8 mouse cellular contexts compared by ENCODE assay signal in the genomic region with DNA sequence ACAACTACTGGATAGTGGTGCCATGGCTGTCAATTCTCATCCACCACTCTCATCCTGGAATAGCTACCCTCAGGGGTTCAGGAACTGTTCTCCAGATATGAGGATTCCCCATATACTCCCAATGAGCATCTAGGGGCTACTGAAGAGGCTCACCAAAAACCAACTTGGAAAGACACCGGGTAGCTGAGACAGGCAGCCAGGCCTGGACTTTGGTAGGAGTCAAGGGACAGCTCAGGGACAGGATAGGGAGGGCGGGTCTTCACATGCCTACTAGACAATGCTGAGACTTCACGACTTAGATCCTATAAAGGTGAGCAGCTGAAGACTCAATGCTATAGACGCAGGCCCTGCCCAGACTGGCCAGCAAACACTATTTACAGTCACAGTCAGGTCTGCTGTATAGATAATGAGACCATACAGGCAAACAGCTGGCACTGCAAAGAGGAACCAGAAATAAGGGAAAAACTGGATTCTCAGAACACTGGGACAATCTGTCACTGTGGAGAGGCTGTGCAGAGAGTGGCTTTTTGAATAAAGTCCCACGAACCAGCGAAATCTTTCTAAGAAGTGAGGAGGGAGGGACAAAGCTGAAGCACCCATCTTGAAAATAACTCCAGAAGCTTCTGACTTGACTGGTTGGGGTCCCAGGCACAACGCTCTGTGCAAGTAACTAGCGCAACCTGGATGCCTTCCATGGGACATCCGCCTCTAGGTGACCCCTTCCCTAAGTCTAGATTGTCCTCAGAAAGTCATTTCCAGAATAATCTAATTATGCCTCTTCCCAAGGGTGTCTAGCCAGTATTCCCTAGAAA. TPM values are rescaled to one million over a fixed set of nuclear protein-coding genes. Genes with fewer than 3 reads are reported as not detected.
A peak's percentile ranks its signal among the peaks of the same experiment; 100 is the strongest.
DNase-seq lines count a peak whose midpoint lies in the region; ATAC-seq and TF ChIP-seq lines count a peak whose summit lies in the region.

No protein-coding gene starts in this region.

- H3K4me2 ChIP-seq in forebrain, embryonic 14.5 days (ENCODE audit: low read length): peak overlapping the region; percentile 66
- H3K4me2 ChIP-seq in liver, embryonic 12.5 days: peak overlapping the region; percentile 85

- no peaks in the 10 kb centered on the region for H3K27me3 ChIP-seq in E14TG2a.4 (ENCODE audit: insufficient read depth, low read length)
- no peaks in the 10 kb centered on the region for H3K27me3 ChIP-seq in forebrain, embryonic 14.5 days (replicated peaks; ENCODE audit: control insufficient read depth, insufficient read depth, low read length)
- H3K27me3 ChIP-seq in liver, embryonic 12.5 days (replicated peaks): no peaks in the 10 kb centered on the region

- peak overlapping the region; percentile 99 for H3K27ac ChIP-seq in forebrain, embryonic 14.5 days (ENCODE audit: low read depth, low read length)
- H3K27ac ChIP-seq in liver, embryonic 12.5 days: peak overlapping the region; percentile 100

- H3K9me3 ChIP-seq in E14TG2a.4 (ENCODE audit: low read length): no peaks in the 10 kb centered on the region
- H3K9me3 ChIP-seq in forebrain, embryonic 14.5 days (replicated peaks; ENCODE audit: control insufficient read depth, low read length): no peaks in the 10 kb centered on the region
- no peaks in the 10 kb centered on the region for H3K9me3 ChIP-seq in liver, embryonic 12.5 days (replicated peaks)

- H3K4me1 ChIP-seq in E14TG2a.4 (replicated peaks; ENCODE audit: low read depth, low read length): peaks cover 44% of the 10 kb centered on the region
- peaks cover 8% of the 10 kb centered on the region for H3K4me1 ChIP-seq in forebrain, embryonic 14.5 days (ENCODE audit: control insufficient read depth, insufficient read depth, low read length)
- H3K4me1 ChIP-seq in liver, embryonic 12.5 days: peaks cover 53% of the 10 kb centered on the region

- peak overlapping the region; percentile 87 for H3K4me3 ChIP-seq in E14TG2a.4 (replicated peaks; ENCODE audit: low read length)
- H3K4me3 ChIP-seq in forebrain, embryonic 14.5 days (ENCODE audit: low read depth, low read length): peak overlapping the region; percentile 65
- H3K4me3 ChIP-seq in liver, embryonic 12.5 days: peak overlapping the region; percentile 83

- no peak for ATAC-seq in forebrain, embryonic 14.5 days
- ATAC-seq in liver, embryonic 12.5 days: peak; percentile 1
- no peak; the same call in 1 of the 2 replicates for ATAC-seq in erythroid progenitor cell, adult 5-6 weeks (replicated peaks; ENCODE audit: low FRiP score, poor library complexity, severe bottlenecking)

- 61% methylated on average over 9 of the region's 9 CpGs for WGBS in forebrain, embryonic 14.5 days
- WGBS in liver, embryonic 12.5 days (ENCODE audit: insufficient replicate concordance): 49% methylated on average over 9 of the region's 9 CpGs

- peak overlapping the region; percentile 85 for H3K9ac ChIP-seq in forebrain, embryonic 14.5 days (ENCODE audit: low read length)
- H3K9ac ChIP-seq in liver, embryonic 12.5 days: peak overlapping the region; percentile 92

- TF ChIP-seq CTCF in E14TG2a.4 (conservative IDR thresholded peaks at IDR 0.05; ENCODE audit: low read length): no peak

- peak; percentile 92 for DNase-seq in heart, adult 11 months
- DNase-seq in heart, adult 18-20 months: no peak
- DNase-seq in forebrain, embryonic 14.5 days (ENCODE audit: low spot score): no peak
- DNase-seq in natural killer cell, adult 2 months (ENCODE audit: low spot score in 2 of 2): no peak
- DNase-seq in spleen, postnatal 10 days (ENCODE audit: low spot score in 2 of 2): no peak

- H3K36me3 ChIP-seq in E14TG2a.4 (ENCODE audit: insufficient read depth, low read length): peaks cover 7% of the 10 kb centered on the region
- H3K36me3 ChIP-seq in forebrain, embryonic 14.5 days (ENCODE audit: control insufficient read depth, insufficient read depth, low read length): peaks cover under 1% of the 10 kb centered on the region
- H3K36me3 ChIP-seq in liver, embryonic 12.5 days: peaks cover 40% of the 10 kb centered on the region

RNA-seq across cellular contexts. Expression of a gene that starts 0.9 kb away (rescaled TPM):
- total RNA-seq in heart, adult 18-20 months (2021): 10 to 100 TPM; 17.6 to 19.6 TPM
- polyA plus RNA-seq in forebrain, embryonic 14.5 days (2014; fragmentation: Nextera tagmentation; extraction: Ambion mirVana): 3.3 and 3.7 TPM in 2 replicates
- 14.2 and 14.5 TPM in 2 replicates for polyA plus RNA-seq in liver, embryonic 12.5 days (2016; fragmentation: Nextera tagmentation; extraction: Ambion mirVana)
- 17.2 and 33.9 TPM in 2 replicates for total RNA-seq in erythroid progenitor cell, adult 5-6 weeks (2015; ENCODE audit: low replicate concordance)
- total RNA-seq in erythroid progenitor cell, adult 5-6 weeks (2017; ENCODE audit: low replicate concordance): 35.6 and 54.2 TPM in 2 replicates

RNA-seq across cellular contexts. Expression of a gene that starts 20.4 kb away (rescaled TPM):
- under 1 TPM; 0.54 to 0.77 TPM for total RNA-seq in heart, adult 18-20 months (2021)
- polyA plus RNA-seq in forebrain, embryonic 14.5 days (2014; fragmentation: Nextera tagmentation; extraction: Ambion mirVana): 0.10 TPM in 1 of 2 replicates, not detected in the other
- 0.10 and 0.14 TPM in 2 replicates for polyA plus RNA-seq in liver, embryonic 12.5 days (2016; fragmentation: Nextera tagmentation; extraction: Ambion mirVana)
- not detected in 2 replicates for total RNA-seq in erythroid progenitor cell, adult 5-6 weeks (2015; ENCODE audit: low replicate concordance)
- not detected in 2 replicates for total RNA-seq in erythroid progenitor cell, adult 5-6 weeks (2017; ENCODE audit: low replicate concordance)

RNA-seq across cellular contexts. Expression of a gene that starts 26.4 kb away (rescaled TPM):
- total RNA-seq in heart, adult 18-20 months (2021): 100 to 1,000 TPM; 753 to 782 TPM
- 0.05 and 0.20 TPM in 2 replicates for polyA plus RNA-seq in forebrain, embryonic 14.5 days (2014; fragmentation: Nextera tagmentation; extraction: Ambion mirVana)
- polyA plus RNA-seq in liver, embryonic 12.5 days (2016; fragmentation: Nextera tagmentation; extraction: Ambion mirVana): 0.42 and 0.51 TPM in 2 replicates
- under 0.01 and 0.42 TPM in 2 replicates for total RNA-seq in erythroid progenitor cell, adult 5-6 weeks (2015; ENCODE audit: low replicate concordance)
- total RNA-seq in erythroid progenitor cell, adult 5-6 weeks (2017; ENCODE audit: low replicate concordance): 0.90 and 2.3 TPM in 2 replicates

RNA-seq across cellular contexts. Expression of a gene that starts 29.4 kb away (rescaled TPM):
- total RNA-seq in heart, adult 18-20 months (2021): 100 to 1,000 TPM; 108 to 133 TPM
- polyA plus RNA-seq in forebrain, embryonic 14.5 days (2014; fragmentation: Nextera tagmentation; extraction: Ambion mirVana): 198 and 199 TPM in 2 replicates
- polyA plus RNA-seq in liver, embryonic 12.5 days (2016; fragmentation: Nextera tagmentation; extraction: Ambion mirVana): 73.7 and 81.3 TPM in 2 replicates
- 20.5 and 24.3 TPM in 2 replicates for total RNA-seq in erythroid progenitor cell, adult 5-6 weeks (2015; ENCODE audit: low replicate concordance)
- 14.2 and 30.1 TPM in 2 replicates for total RNA-seq in erythroid progenitor cell, adult 5-6 weeks (2017; ENCODE audit: low replicate concordance)

RNA-seq across cellular contexts. Expression of a gene that starts 39.6 kb away (rescaled TPM):
- 100 to 1,000 TPM; 122 to 133 TPM for total RNA-seq in heart, adult 18-20 months (2021)
- 109 and 119 TPM in 2 replicates for polyA plus RNA-seq in forebrain, embryonic 14.5 days (2014; fragmentation: Nextera tagmentation; extraction: Ambion mirVana)
- polyA plus RNA-seq in liver, embryonic 12.5 days (2016; fragmentation: Nextera tagmentation; extraction: Ambion mirVana): 78.3 and 82.8 TPM in 2 replicates
- 3.4 and 8.6 TPM in 2 replicates for total RNA-seq in erythroid progenitor cell, adult 5-6 weeks (2015; ENCODE audit: low replicate concordance)
- total RNA-seq in erythroid progenitor cell, adult 5-6 weeks (2017; ENCODE audit: low replicate concordance): 18.7 and 49.0 TPM in 2 replicates

Comparison
In these comparisons a context has a peak if more than half of its experiments do, and no peak if none do; other contexts are left out.
1. RNA of a gene that starts 26.4 kb away (total RNA-seq): 753 to 782 TPM in heart, adult 18-20 months; under 0.01 to 2.3 TPM in erythroid progenitor cell, adult 5-6 weeks; every median in the first group is over 100 times any median in the second.
2. Peak in every context shown above with its lines, with median percentiles within 50 percentile points of each other: H3K4me3 ChIP-seq.